Mouse (Mus musculus): ENCODE data around the gene BC067074.

BC067074 gene

GRCm38 (mm10) chr13:113321972-113322371 lies 29.0 kb downstream of the BC067074 start:
- no peak for DNase-seq (ENCODE audit: low spot score in 2 of 2)

- DNase-seq (ENCODE audit: low spot score in 2 of 2) = no peak
Measured at GRCm38 (mm10) chr13:113324241-113324640, 31.3 kb downstream of the BC067074 start.

- DNase-seq (ENCODE audit: low spot score in 2 of 2) = no peak
Measured at GRCm38 (mm10) chr13:113325678-113326077, 32.7 kb downstream of the BC067074 start.

- no peak for DNase-seq (ENCODE audit: low spot score in 2 of 2)
Measured at GRCm38 (mm10) chr13:113332256-113332655, 39.3 kb downstream of the BC067074 start.

- no peak for DNase-seq (ENCODE audit: low spot score in 2 of 2)
Measured at GRCm38 (mm10) chr13:113333374-113333773, 40.4 kb downstream of the BC067074 start.

GRCm38 (mm10) chr13:113333931-113334330 lies 41.0 kb downstream of the BC067074 start:
- no peak for DNase-seq (ENCODE audit: low spot score in 2 of 2)

- no peak for DNase-seq (ENCODE audit: low spot score in 2 of 2)
Measured at GRCm38 (mm10) chr13:113334773-113335172, 41.8 kb downstream of the BC067074 start.

- peak in 1 of 2 experiments; percentile 19 for DNase-seq (ENCODE audit: low spot score in 2 of 2)
Measured at GRCm38 (mm10) chr13:113337223-113337858, 44.4 kb downstream of the BC067074 start.

- no peak for DNase-seq (ENCODE audit: low spot score in 2 of 2)
Measured at GRCm38 (mm10) chr13:113340644-113341043, 47.7 kb downstream of the BC067074 start.

- no peak for DNase-seq (ENCODE audit: low spot score in 2 of 2)
Measured at GRCm38 (mm10) chr13:113341161-113341560, 48.2 kb downstream of the BC067074 start.

- no peak for DNase-seq (ENCODE audit: low spot score in 2 of 2)
Measured at GRCm38 (mm10) chr13:113342355-113342919, 49.5 kb downstream of the BC067074 start.

- DNase-seq (ENCODE audit: low spot score in 2 of 2) = no peak
Measured at GRCm38 (mm10) chr13:113350743-113351430, 57.9 kb downstream of the BC067074 start.

- DNase-seq (ENCODE audit: low spot score in 2 of 2) = no peak
Measured at GRCm38 (mm10) chr13:113353546-113353945, 60.6 kb downstream of the BC067074 start.

- no peak for DNase-seq (ENCODE audit: low spot score in 2 of 2)
Measured at GRCm38 (mm10) chr13:113353955-113354354, 61.0 kb downstream of the BC067074 start.

GRCm38 (mm10) chr13:113355022-113355421 lies 62.1 kb downstream of the BC067074 start:
- DNase-seq (ENCODE audit: low spot score in 2 of 2) = no peak

GRCm38 (mm10) chr13:113357438-113358144 lies 64.6 kb downstream of the BC067074 start:
- DNase-seq (ENCODE audit: low spot score in 2 of 2) = no peak

GRCm38 (mm10) chr13:113359676-113360075 lies 66.7 kb downstream of the BC067074 start:
- DNase-seq (ENCODE audit: low spot score in 2 of 2) = no peak

GRCm38 (mm10) chr13:113365976-113366375 lies 73.0 kb downstream of the BC067074 start:
- no peak for DNase-seq (ENCODE audit: low spot score in 2 of 2)

- DNase-seq (ENCODE audit: low spot score in 2 of 2) = no peak
Measured at GRCm38 (mm10) chr13:113368931-113369579, 76.1 kb downstream of the BC067074 start.

- DNase-seq (ENCODE audit: low spot score in 2 of 2) = no peak
Measured at GRCm38 (mm10) chr13:113369622-113370021, 76.7 kb downstream of the BC067074 start.

GRCm38 (mm10) chr13:113373291-113374083 lies 80.5 kb downstream of the BC067074 start:
- no peak for DNase-seq (ENCODE audit: low spot score in 2 of 2)

Data from urinary bladder, adult 18-20 months (tissue).